Mouse (Mus musculus): Measurements from ENCODE around the gene Snapc1. TPM values are rescaled to one million over a fixed set of nuclear protein-coding genes. Genes with fewer than 3 reads are reported as not detected.

The Snapc1 gene
- polyA plus RNA-seq, 1 experiment from 2014 or later: 5.0 TPM

GRCm38 (mm10) chr12:73979667-73980066, 15.4 kb downstream of the Snapc1 start:
- Histone ChIP-seq H3K36me3 (ENCODE audit: control insufficient read depth, insufficient read depth) (no peaks in the 10 kb centered on the region; the same call in 1 of the 2 replicates), H3K27me3 (ENCODE audit: control insufficient read depth, insufficient read depth, low read depth, low read length) (no peaks in the 10 kb centered on the region), H3K4me3 (ENCODE audit: low read depth, low read length) (no peak overlapping the region), H3K9ac (ENCODE audit: low read depth, low read length) (no peak overlapping the region), H3K4me1 (ENCODE audit: control insufficient read depth, low read depth, low read length) (no peaks in the 10 kb centered on the region), H3K9me3 (replicated peaks; ENCODE audit: control insufficient read depth, low read length) (no peaks in the 10 kb centered on the region), H3K27ac (ENCODE audit: low read length) (no peak overlapping the region), H3K4me2 (ENCODE audit: low read depth, low read length) (no peak overlapping the region)
- WGBS (ENCODE audit: insufficient replicate concordance): 80% methylated on average over 5 of the region's 5 CpGs
- ATAC-seq (ENCODE audit: low read depth): no peak

GRCm38 (mm10) chr12:73982533-73982932, 18.3 kb downstream of the Snapc1 start:
- ATAC-seq (ENCODE audit: low read depth): no peak
- H3K9me3 ChIP-seq (replicated peaks; ENCODE audit: control insufficient read depth, low read length): no peaks in the 10 kb centered on the region
- H3K27ac ChIP-seq (ENCODE audit: low read length): no peak overlapping the region
- 83% methylated on average over 14 of the region's 14 CpGs for WGBS (ENCODE audit: insufficient replicate concordance)
- H3K4me2 ChIP-seq (ENCODE audit: low read depth, low read length): no peak overlapping the region
- no peak overlapping the region for H3K4me3 ChIP-seq (ENCODE audit: low read depth, low read length)
- H3K9ac ChIP-seq (ENCODE audit: low read depth, low read length): no peak overlapping the region
- peaks cover 3% of the 10 kb centered on the region; the same call in 1 of the 2 replicates for H3K36me3 ChIP-seq (ENCODE audit: control insufficient read depth, insufficient read depth)
- no peaks in the 10 kb centered on the region for H3K4me1 ChIP-seq (ENCODE audit: control insufficient read depth, low read depth, low read length)
- no peaks in the 10 kb centered on the region for H3K27me3 ChIP-seq (ENCODE audit: control insufficient read depth, insufficient read depth, low read depth, low read length)

- no peak for ATAC-seq (ENCODE audit: low read depth)
- no peak overlapping the region for H3K4me2 ChIP-seq (ENCODE audit: low read depth, low read length)
These were observed 22.0 kb downstream of the Snapc1 start for GRCm38 (mm10) chr12:73986299-73986698.

GRCm38 (mm10) chr12:73988393-73989008, 24.2 kb downstream of the Snapc1 start:
- 76% methylated on average over 4 of the region's 4 CpGs for WGBS (ENCODE audit: insufficient replicate concordance)
- Histone ChIP-seq H3K4me3 (ENCODE audit: low read depth, low read length) (no peak overlapping the region), H3K4me1 (ENCODE audit: control insufficient read depth, low read depth, low read length) (no peaks in the 10 kb centered on the region), H3K27me3 (ENCODE audit: control insufficient read depth, insufficient read depth, low read depth, low read length) (no peaks in the 10 kb centered on the region), H3K9me3 (replicated peaks; ENCODE audit: control insufficient read depth, low read length) (no peaks in the 10 kb centered on the region), H3K9ac (ENCODE audit: low read depth, low read length) (no peak overlapping the region), H3K27ac (ENCODE audit: low read length) (no peak overlapping the region), H3K4me2 (ENCODE audit: low read depth, low read length) (no peak overlapping the region), H3K36me3 (ENCODE audit: control insufficient read depth, insufficient read depth) (0 out of 2 replicates have a peak, but pooled peaks cover 3% of the 10 kb centered on the region)
- ATAC-seq (ENCODE audit: low read depth): no peak

More at GRCm38 (mm10) chr12:73986299-73986698, 22.0 kb downstream of the Snapc1 start:
- H3K36me3 ChIP-seq (ENCODE audit: control insufficient read depth, insufficient read depth): 0 out of 2 replicates have a peak, but pooled peaks cover 3% of the 10 kb centered on the region
- no peak overlapping the region for H3K4me3 ChIP-seq (ENCODE audit: low read depth, low read length)
- no peaks in the 10 kb centered on the region for H3K9me3 ChIP-seq (replicated peaks; ENCODE audit: control insufficient read depth, low read length)
- H3K4me1 ChIP-seq (ENCODE audit: control insufficient read depth, low read depth, low read length): no peaks in the 10 kb centered on the region
- no peak overlapping the region for H3K9ac ChIP-seq (ENCODE audit: low read depth, low read length)
- WGBS (ENCODE audit: insufficient replicate concordance): 72% methylated on average over 7 of the region's 7 CpGs
- no peak overlapping the region for H3K27ac ChIP-seq (ENCODE audit: low read length)
- H3K27me3 ChIP-seq (ENCODE audit: control insufficient read depth, insufficient read depth, low read depth, low read length): no peaks in the 10 kb centered on the region

GRCm38 (mm10) chr12:73989594-73989993, 25.3 kb downstream of the Snapc1 start:
- H3K27me3 ChIP-seq (ENCODE audit: control insufficient read depth, insufficient read depth, low read depth, low read length): no peaks in the 10 kb centered on the region
- 0 out of 2 replicates have a peak, but pooled peaks cover 3% of the 10 kb centered on the region for H3K36me3 ChIP-seq (ENCODE audit: control insufficient read depth, insufficient read depth)
- ATAC-seq (ENCODE audit: low read depth): no peak
- no peaks in the 10 kb centered on the region for H3K9me3 ChIP-seq (replicated peaks; ENCODE audit: control insufficient read depth, low read length)
- no peak overlapping the region for H3K4me2 ChIP-seq (ENCODE audit: low read depth, low read length)
- no peaks in the 10 kb centered on the region for H3K4me1 ChIP-seq (ENCODE audit: control insufficient read depth, low read depth, low read length)
- H3K9ac ChIP-seq (ENCODE audit: low read depth, low read length): no peak overlapping the region
- H3K27ac ChIP-seq (ENCODE audit: low read length): no peak overlapping the region
- no peak overlapping the region for H3K4me3 ChIP-seq (ENCODE audit: low read depth, low read length)

- Histone ChIP-seq H3K4me2 (ENCODE audit: low read depth, low read length) (no peak overlapping the region), H3K27ac (ENCODE audit: low read length) (no peak overlapping the region), H3K9ac (ENCODE audit: low read depth, low read length) (no peak overlapping the region), H3K4me3 (ENCODE audit: low read depth, low read length) (no peak overlapping the region), H3K9me3 (replicated peaks; ENCODE audit: control insufficient read depth, low read length) (no peaks in the 10 kb centered on the region), H3K4me1 (ENCODE audit: control insufficient read depth, low read depth, low read length) (no peaks in the 10 kb centered on the region; the same call in 1 of the 2 replicates), H3K27me3 (ENCODE audit: control insufficient read depth, insufficient read depth, low read depth, low read length) (peaks cover 30% of the 10 kb centered on the region), H3K36me3 (ENCODE audit: control insufficient read depth, insufficient read depth) (no peaks in the 10 kb centered on the region)
- 46% methylated on average over 12 of the region's 12 CpGs for WGBS (ENCODE audit: insufficient replicate concordance)
- no peak for ATAC-seq (ENCODE audit: low read depth)
These were observed 32.6 kb downstream of the Snapc1 start for GRCm38 (mm10) chr12:73996906-73997296.

GRCm38 (mm10) chr12:73997297-73998127, 33.2 kb downstream of the Snapc1 start, which contains the start of gene Syt16:
Gene Syt16 (plus strand): TSS chr12:73997661.
- Histone ChIP-seq H3K4me1 (ENCODE audit: control insufficient read depth, low read depth, low read length) (no peaks in the 10 kb centered on the region; the same call in 1 of the 2 replicates), H3K4me3 (ENCODE audit: low read depth, low read length) (peak within 1 kb of the TSS; percentile 31), H3K27ac (ENCODE audit: low read length) (no peak within 1 kb of the TSS), H3K36me3 (ENCODE audit: control insufficient read depth, insufficient read depth) (no peaks in the 10 kb centered on the region), H3K27me3 (ENCODE audit: control insufficient read depth, insufficient read depth, low read depth, low read length) (peaks cover 30% of the 10 kb centered on the region), H3K9ac (ENCODE audit: low read depth, low read length) (no peak within 1 kb of the TSS), H3K4me2 (ENCODE audit: low read depth, low read length) (peak within 1 kb of the TSS; percentile 44), H3K9me3 (replicated peaks; ENCODE audit: control insufficient read depth, low read length) (no peaks in the 10 kb centered on the region)
- no peak for ATAC-seq (ENCODE audit: low read depth)
- 3% methylated on average over 32 of the region's 67 CpGs for WGBS (ENCODE audit: insufficient replicate concordance)

GRCm38 (mm10) chr12:73998128-73998456, 33.8 kb downstream of the Snapc1 start:
- H3K36me3 ChIP-seq (ENCODE audit: control insufficient read depth, insufficient read depth): no peaks in the 10 kb centered on the region
- no peak overlapping the region for H3K27ac ChIP-seq (ENCODE audit: low read length)
- WGBS (ENCODE audit: insufficient replicate concordance): 31% methylated on average over 5 of the region's 5 CpGs
- H3K4me1 ChIP-seq (ENCODE audit: control insufficient read depth, low read depth, low read length): no peaks in the 10 kb centered on the region; the same call in 1 of the 2 replicates
- H3K4me3 ChIP-seq (ENCODE audit: low read depth, low read length): peak overlapping the region; percentile 31; the same call in 1 of the 2 replicates
- H3K27me3 ChIP-seq (ENCODE audit: control insufficient read depth, insufficient read depth, low read depth, low read length): peaks cover 30% of the 10 kb centered on the region
- no peak overlapping the region for H3K9ac ChIP-seq (ENCODE audit: low read depth, low read length)
- no peak for ATAC-seq (ENCODE audit: low read depth)
- H3K9me3 ChIP-seq (replicated peaks; ENCODE audit: control insufficient read depth, low read length): no peaks in the 10 kb centered on the region
- no peak overlapping the region for H3K4me2 ChIP-seq (ENCODE audit: low read depth, low read length)

GRCm38 (mm10) chr12:74002449-74002848, 38.2 kb downstream of the Snapc1 start:
- H3K27ac ChIP-seq (ENCODE audit: low read length): no peak overlapping the region
- H3K4me3 ChIP-seq (ENCODE audit: low read depth, low read length): no peak overlapping the region
- no peaks in the 10 kb centered on the region for H3K9me3 ChIP-seq (replicated peaks; ENCODE audit: control insufficient read depth, low read length)
- H3K4me2 ChIP-seq (ENCODE audit: low read depth, low read length): no peak overlapping the region
- peaks cover 20% of the 10 kb centered on the region for H3K27me3 ChIP-seq (ENCODE audit: control insufficient read depth, insufficient read depth, low read depth, low read length)
- no peaks in the 10 kb centered on the region; the same call in 1 of the 2 replicates for H3K4me1 ChIP-seq (ENCODE audit: control insufficient read depth, low read depth, low read length)
- H3K9ac ChIP-seq (ENCODE audit: low read depth, low read length): no peak overlapping the region
- ATAC-seq (ENCODE audit: low read depth): no peak
- no peaks in the 10 kb centered on the region for H3K36me3 ChIP-seq (ENCODE audit: control insufficient read depth, insufficient read depth)
- WGBS (ENCODE audit: insufficient replicate concordance): 63% methylated on average over 9 of the region's 9 CpGs

All from liver, embryonic 16.5 days (tissue).